Mouse (Mus musculus) heart, adult 2 months (tissue): Measurements from ENCODE around the gene Slco3a1. TPM values are rescaled to one million over a fixed set of nuclear protein-coding genes. Genes with fewer than 3 reads are reported as not detected.

Experiments used
- DNase-seq, 2 experiments: peaks; one replicate each; pipeline ENCODE4 v3.0.0; 2021
- H3K27ac ChIP-seq: fragments of 200-600 bp; 2 replicates; pipeline ENCODE4 v1.8.1; 2022
- H3K27me3 ChIP-seq: fragments of 200-500 bp; 2 replicates; pipeline ENCODE4 v1.6.1; 2012; ENCODE audit warnings: mild to moderate bottlenecking, low read length, inconsistent platforms, mixed read lengths; ENCODE audit not compliant: control insufficient read depth, insufficient read depth
- H3K36me3 ChIP-seq: fragments of 200-500 bp; 2 replicates; pipeline ENCODE4 v1.6.1; 2012; ENCODE audit warnings: low read length, inconsistent platforms; ENCODE audit not compliant: control insufficient read depth, insufficient read depth
- H3K4me1 ChIP-seq: fragments of 200-500 bp; 2 replicates; pipeline ENCODE4 v1.6.1; 2011; ENCODE audit warnings: low read length; ENCODE audit not compliant: control insufficient read depth, insufficient read depth
- H3K4me3 ChIP-seq: fragments of 200-600 bp; 2 replicates; pipeline ENCODE4 v1.8.1; 2022
- H3K79me2 ChIP-seq: fragments of 200-500 bp; replicated peaks from 2 replicates; pipeline ENCODE4 v1.6.1; 2012; ENCODE audit warnings: mild to moderate bottlenecking, inconsistent platforms, low read length, moderate library complexity, mixed read lengths; ENCODE audit not compliant: control insufficient read depth, insufficient read depth
- H3K9ac ChIP-seq: fragments of 200-500 bp; 2 replicates; pipeline ENCODE4 v1.6.1; 2012; ENCODE audit warnings: low read depth, mild to moderate bottlenecking, control low read depth, inconsistent platforms, low read length, mixed read lengths
- CTCF ChIP-seq: fragments of 200-600 bp; IDR thresholded peaks from 2 replicates; pipeline ENCODE4 v1.8.1; 2022; ENCODE audit warnings: antibody characterized with exemption, mild to moderate bottlenecking, moderate library complexity
- EP300 ChIP-seq: fragments of 200-500 bp; IDR thresholded peaks from 2 replicates; pipeline ENCODE4 v1.6.1; 2011; ENCODE audit warnings: low read depth, low read length, control low read depth; ENCODE audit not compliant: insufficient read depth
- POLR2A ChIP-seq: fragments of 200-500 bp; IDR thresholded peaks from 2 replicates; pipeline ENCODE4 v1.6.1; 2011; ENCODE audit warnings: mild to moderate bottlenecking, low read depth, low read length, control low read depth; ENCODE audit not compliant: insufficient read depth
- WGBS: fragments of 180-500 bp; shearing (Covaris S2); methylation state at CpG from one replicate; pipeline ENCODE4 v1.1.7; 2018; 5-methylcytosine and 5-hydroxymethylcytosine counted together
- intact Hi-C: fragments of 180-260 bp; cut with DNase I; formaldehyde crosslinking; loops from one replicate; pipeline ENCODE4 v1.15.1; 2025
- polyA plus RNA-seq: library from polyadenylated mRNA; depleted of rRNA; stranded (reverse); fragments of >200 nt; gene quantifications from 2 replicates; pipeline ENCODE4 v1.2.3, GENCODE M21; 2012
- total RNA-seq, 2 experiments: library from RNA; stranded (reverse); gene quantifications; 2 replicates each; pipeline ENCODE4 v1.2.3; 2021

Slco3a1 gene
- total and polyA plus RNA-seq, 3 experiments: 93.1 to 146 (median 124) TPM

DNA sequence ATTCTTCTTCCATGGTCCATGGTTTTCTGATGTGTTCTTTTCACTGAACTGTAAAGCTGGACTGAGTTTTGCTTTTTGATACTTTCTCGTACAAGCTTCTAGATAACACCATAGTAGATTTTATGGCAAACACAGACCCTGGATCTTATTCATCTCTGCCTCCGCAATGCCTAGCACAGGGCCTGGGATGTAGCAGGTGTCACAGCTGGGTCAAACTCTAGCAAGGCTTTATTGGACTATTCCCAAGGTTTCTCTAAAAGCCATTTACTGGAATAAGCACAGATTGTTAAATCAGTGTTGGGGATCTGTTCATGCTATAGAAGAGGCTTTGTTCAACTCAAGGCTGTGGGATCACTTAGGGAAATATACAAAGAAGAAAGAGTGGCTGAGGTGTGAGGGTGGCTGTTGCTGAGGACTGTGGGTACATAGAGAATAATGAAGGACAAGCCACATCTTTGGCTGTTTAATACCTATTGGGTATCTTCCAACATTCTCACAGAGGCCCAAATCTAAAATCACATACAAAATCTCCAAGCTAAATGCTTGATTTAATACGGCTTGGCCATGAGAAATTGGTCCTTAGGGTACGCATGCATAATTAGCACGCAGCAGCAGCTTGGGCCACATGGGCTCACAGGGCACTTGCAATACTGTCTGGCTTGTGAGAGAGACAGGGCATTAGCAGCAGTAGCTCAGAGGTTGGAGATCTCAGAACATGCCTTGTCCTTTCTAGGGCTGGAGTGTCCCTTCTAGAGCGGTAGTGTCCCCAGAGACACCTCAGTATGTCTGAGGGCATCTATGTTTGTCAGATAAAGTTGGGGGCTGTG lies 241.1 kb downstream of the Slco3a1 start:
- Histone ChIP-seq H3K4me3 (no peak overlapping the region), H3K27me3 (no peaks in the 10 kb centered on the region), H3K27ac (no peak overlapping the region), H3K79me2 (no peaks in the 10 kb centered on the region), H3K4me1 (no peaks in the 10 kb centered on the region), H3K9ac (no peak overlapping the region), H3K36me3 (no peaks in the 10 kb centered on the region)
- DNase-seq: no peak
- 94% methylated on average over 6 of the region's 6 CpGs for WGBS
- no peak for TF ChIP-seq POLR2A
- no peak for TF ChIP-seq CTCF
- TF ChIP-seq EP300: no peak
- intact Hi-C loops: no loop called here

DNA sequence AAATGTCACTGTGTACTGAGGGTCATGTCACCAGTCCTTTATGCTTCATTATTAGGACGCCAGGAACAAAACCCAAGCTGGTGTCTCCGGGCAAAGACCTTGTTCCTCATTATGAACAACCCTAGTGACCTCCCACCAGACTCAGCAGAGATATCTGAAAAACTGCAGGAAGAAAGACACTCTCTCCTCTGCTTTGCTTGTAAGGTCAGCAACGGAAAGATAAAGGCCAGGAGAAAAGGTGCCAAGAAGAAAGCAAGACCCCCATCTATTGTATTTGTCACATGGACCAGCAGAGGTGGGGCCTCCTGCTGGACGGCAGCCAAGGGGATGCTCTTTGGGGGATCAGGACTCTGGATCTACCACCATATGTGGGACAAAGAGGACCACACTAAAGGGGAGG lies 243.0 kb downstream of the Slco3a1 start:
- Histone ChIP-seq H3K4me1 (no peaks in the 10 kb centered on the region), H3K79me2 (no peaks in the 10 kb centered on the region), H3K36me3 (no peaks in the 10 kb centered on the region), H3K27ac (no peak overlapping the region), H3K27me3 (no peaks in the 10 kb centered on the region), H3K4me3 (no peak overlapping the region), H3K9ac (no peak overlapping the region)
- intact Hi-C loops: no loop called here
- TF ChIP-seq CTCF (no peak), POLR2A (no peak), EP300 (no peak)
- DNase-seq: no peak
- 56% methylated on average over 4 of the region's 4 CpGs for WGBS

DNA sequence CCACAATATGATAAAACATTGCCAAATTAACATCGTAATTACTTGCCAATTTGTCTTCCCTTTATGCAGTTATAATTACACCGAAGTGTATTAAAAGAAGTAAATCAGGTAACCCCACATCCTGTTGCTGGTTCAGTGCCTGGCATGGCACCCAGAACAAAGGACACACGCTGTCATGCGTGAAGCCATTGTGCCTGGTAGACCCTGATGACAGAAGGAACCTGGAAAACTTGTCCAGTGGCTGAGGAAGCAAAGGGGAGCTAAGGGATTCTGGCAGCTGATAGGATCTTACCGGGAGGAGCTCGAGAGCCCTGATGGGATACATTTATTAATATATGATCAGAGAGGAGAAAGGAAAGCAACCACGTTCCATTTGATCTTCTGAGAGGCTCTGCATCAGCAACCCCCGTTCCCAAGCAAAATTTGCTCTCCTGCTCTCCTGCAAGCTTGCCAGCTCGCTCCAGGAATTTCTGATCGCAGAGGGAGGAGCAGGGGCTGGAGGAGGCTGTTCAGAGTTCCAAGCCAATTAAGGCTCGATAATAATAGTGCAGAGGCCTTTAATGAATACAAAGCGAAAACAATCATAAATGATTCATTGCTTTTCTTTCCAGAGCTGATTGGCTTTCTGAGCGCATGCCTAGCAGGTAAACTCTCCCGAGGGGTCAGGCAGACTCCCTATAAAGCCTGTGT lies 250.8 kb downstream of the Slco3a1 start:
- H3K4me1 ChIP-seq: peaks cover 1% of the 10 kb centered on the region
- no peak for DNase-seq
- no peak for TF ChIP-seq EP300
- no peak for TF ChIP-seq POLR2A
- no peak for TF ChIP-seq CTCF
- H3K79me2 ChIP-seq: no peaks in the 10 kb centered on the region
- intact Hi-C loops: no loop called here
- H3K27me3 ChIP-seq: no peaks in the 10 kb centered on the region
- no peaks in the 10 kb centered on the region for H3K36me3 ChIP-seq
- no peak overlapping the region for H3K4me3 ChIP-seq
- H3K9ac ChIP-seq: no peak overlapping the region
- H3K27ac ChIP-seq: no peak overlapping the region
- 60% methylated on average over 14 of the region's 14 CpGs for WGBS

DNA sequence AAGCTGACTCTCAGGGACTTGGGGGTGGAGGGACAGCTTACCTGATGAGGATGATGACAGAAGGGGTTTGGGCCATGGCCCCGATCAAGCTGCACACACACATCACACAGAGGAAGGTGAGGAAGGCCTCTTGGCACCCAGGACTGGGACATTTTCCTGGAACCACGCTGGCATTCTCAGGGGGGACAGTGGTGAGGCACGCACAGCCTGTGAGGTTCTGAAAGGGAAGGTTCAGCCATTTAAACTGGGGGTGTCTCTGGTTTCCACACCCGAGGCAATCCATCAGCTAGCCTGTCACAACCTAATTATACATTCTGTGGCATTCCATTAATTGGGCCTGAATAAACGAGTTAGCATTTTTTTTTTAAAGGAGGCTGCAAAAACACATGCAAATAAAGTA lies 251.5 kb downstream of the Slco3a1 start:
- Histone ChIP-seq H3K9ac (no peak overlapping the region), H3K4me1 (peaks cover 1% of the 10 kb centered on the region), H3K27me3 (no peaks in the 10 kb centered on the region), H3K79me2 (no peaks in the 10 kb centered on the region), H3K36me3 (no peaks in the 10 kb centered on the region), H3K27ac (no peak overlapping the region), H3K4me3 (no peak overlapping the region)
- TF ChIP-seq EP300: no peak
- no peak for TF ChIP-seq CTCF
- TF ChIP-seq POLR2A: no peak
- DNase-seq: no peak
- intact Hi-C loops: no loop called here
- WGBS: 64% methylated on average over 5 of the region's 5 CpGs

DNA sequence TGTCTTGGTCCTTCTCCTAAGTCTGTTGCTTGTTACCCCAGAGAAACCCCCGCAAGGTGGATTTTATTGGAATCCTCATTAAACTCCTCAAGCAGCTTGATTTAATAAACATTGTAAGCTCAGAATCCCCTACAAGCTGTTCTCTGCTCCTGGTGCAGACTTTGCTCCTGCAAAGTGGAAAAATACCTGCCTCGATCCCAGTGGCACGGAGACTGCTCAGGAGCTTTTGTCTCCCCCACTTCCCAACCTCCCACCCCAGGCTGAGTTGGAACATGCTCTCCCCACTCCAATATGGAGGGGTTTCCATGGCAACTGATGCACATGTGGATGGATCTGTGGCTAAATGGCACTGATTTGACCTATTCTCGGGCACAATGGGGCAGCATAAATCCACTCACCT lies 268.0 kb downstream of the Slco3a1 start:
- intact Hi-C loops: no loop called here
- TF ChIP-seq POLR2A: no peak
- no peak for TF ChIP-seq EP300
- no peak for TF ChIP-seq CTCF
- no peak for DNase-seq
- H3K27ac ChIP-seq: no peak overlapping the region
- no peaks in the 10 kb centered on the region for H3K79me2 ChIP-seq
- H3K4me1 ChIP-seq: no peaks in the 10 kb centered on the region
- H3K27me3 ChIP-seq: no peaks in the 10 kb centered on the region
- H3K36me3 ChIP-seq: no peaks in the 10 kb centered on the region
- no peak overlapping the region for H3K4me3 ChIP-seq
- no peak overlapping the region for H3K9ac ChIP-seq
- 94% methylated on average over 4 of the region's 4 CpGs for WGBS

DNA sequence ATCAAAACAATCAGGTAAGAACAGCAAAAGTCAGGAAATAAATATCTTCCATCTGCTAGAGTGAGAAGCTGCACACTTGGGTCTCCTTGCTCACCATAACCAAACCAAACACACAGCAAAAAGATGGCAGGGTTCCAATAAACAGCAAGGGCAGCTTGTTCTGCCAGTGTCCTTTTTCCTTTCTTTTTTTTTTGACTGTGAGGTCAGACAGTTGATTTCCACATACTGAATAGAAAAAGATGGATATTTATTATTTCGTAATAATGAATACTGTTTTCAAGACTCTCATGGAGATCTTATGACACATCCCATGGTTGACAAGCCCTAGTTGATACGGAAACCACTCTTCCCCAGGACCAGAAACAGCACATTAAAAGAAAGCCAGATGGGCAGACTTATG lies 274.2 kb downstream of the Slco3a1 start:
- Histone ChIP-seq H3K36me3 (no peaks in the 10 kb centered on the region; the same call in 1 of the 2 replicates), H3K4me3 (no peak overlapping the region), H3K27ac (no peak overlapping the region), H3K27me3 (no peaks in the 10 kb centered on the region; the same call in 1 of the 2 replicates), H3K79me2 (no peaks in the 10 kb centered on the region), H3K4me1 (no peaks in the 10 kb centered on the region), H3K9ac (no peak overlapping the region)
- 99% methylated on average over 2 of the region's 2 CpGs for WGBS
- TF ChIP-seq EP300 (no peak), CTCF (no peak), POLR2A (no peak)
- no peak for DNase-seq
- intact Hi-C loops: loop anchor here (5.0 kb wide), 1 partner anchor 433 kb away; no protein-coding TSS in a partner anchor
